Mouse (Mus musculus) naive thymus-derived CD4-positive, alpha-beta T cell, adult 2 months (primary cell): ENCODE data around the gene Mip.
"Not testable (repeated sequence)": the region's sequence is repeated elsewhere in the genome, so short reads cannot be mapped to it uniquely, and the experiment has no call there.

ENCODE experiments used
- DNase-seq: peaks from one replicate; pipeline ENCODE4 v3.0.0-alpha.2; 2011; ENCODE audit warnings: low read depth

Mip gene

GRCm38 (mm10) chr10:128250565-128250964 is 24.9 kb downstream of the Mip start:
- no peak for DNase-seq

- no peak for DNase-seq
Measured at GRCm38 (mm10) chr10:128253677-128254255, 28.1 kb downstream of the Mip start, which contains the start of gene Apon. Gene Apon, plus strand, starts transcription at chr10:128254096.

- no peak for DNase-seq
Measured at GRCm38 (mm10) chr10:128255925-128256324, 30.3 kb downstream of the Mip start.

GRCm38 (mm10) chr10:128256328-128256727 is 30.7 kb downstream of the Mip start:
- DNase-seq = no peak

- DNase-seq = no peak
Measured at GRCm38 (mm10) chr10:128258953-128259352, 33.3 kb downstream of the Mip start.

GRCm38 (mm10) chr10:128259946-128260345 is 34.3 kb downstream of the Mip start:
- no peak for DNase-seq

- DNase-seq = not testable (repeated sequence)
Measured at GRCm38 (mm10) chr10:128260376-128260775, 34.7 kb downstream of the Mip start.

- DNase-seq = no peak
Measured at GRCm38 (mm10) chr10:128262300-128262699, 36.7 kb downstream of the Mip start.

GRCm38 (mm10) chr10:128263393-128264310 is 38.0 kb downstream of the Mip start:
- DNase-seq = no peak

GRCm38 (mm10) chr10:128268371-128268770 is 42.7 kb downstream of the Mip start, which contains the start of gene Apof:
Gene Apof, plus strand, starts transcription at chr10:128268671.
- DNase-seq = no peak

- no peak for DNase-seq
Measured at GRCm38 (mm10) chr10:128269206-128269910, 43.7 kb downstream of the Mip start.

- DNase-seq = peak; percentile 95
Measured at GRCm38 (mm10) chr10:128270287-128270841, 44.7 kb downstream of the Mip start, which contains the start of gene Stat2. Gene Stat2, plus strand, starts transcription at chr10:128270559.

- no peak for DNase-seq
Measured at GRCm38 (mm10) chr10:128270866-128271265, 45.2 kb downstream of the Mip start.

- DNase-seq = no peak
Measured at GRCm38 (mm10) chr10:128271883-128272282, 46.2 kb downstream of the Mip start.

GRCm38 (mm10) chr10:128272819-128273439 is 47.3 kb downstream of the Mip start:
- not testable (repeated sequence) for DNase-seq

- DNase-seq = not testable (repeated sequence)
Measured at GRCm38 (mm10) chr10:128275374-128275773, 49.7 kb downstream of the Mip start.

- DNase-seq = no peak
Measured at GRCm38 (mm10) chr10:128278158-128278557, 52.5 kb downstream of the Mip start.

GRCm38 (mm10) chr10:128280943-128281342 is 55.3 kb downstream of the Mip start:
- no peak for DNase-seq
